Mouse (Mus musculus) cerebellum, adult (tissue): ENCODE measurements around the gene Irf2bp2.
A peak's percentile ranks its signal among the peaks of the same experiment; 100 is the strongest.

Experiments used
- ATAC-seq: cut with Nextera tagmentation; 2 replicates; pipeline ENCODE4 v1.9.2; 2017; ENCODE audit warnings: mild to moderate bottlenecking, moderate library complexity, mixed read lengths; ENCODE audit not compliant: insufficient number of reproducible peaks, low FRiP score, low TSS enrichment

The Irf2bp2 gene

GRCm38 (mm10) chr8:126593889-126594480 lies at the start of gene Irf2bp2:
TSS of gene Irf2bp2 (minus strand) at chr8:126593986.
- peak; percentile 50 for ATAC-seq

DNA sequence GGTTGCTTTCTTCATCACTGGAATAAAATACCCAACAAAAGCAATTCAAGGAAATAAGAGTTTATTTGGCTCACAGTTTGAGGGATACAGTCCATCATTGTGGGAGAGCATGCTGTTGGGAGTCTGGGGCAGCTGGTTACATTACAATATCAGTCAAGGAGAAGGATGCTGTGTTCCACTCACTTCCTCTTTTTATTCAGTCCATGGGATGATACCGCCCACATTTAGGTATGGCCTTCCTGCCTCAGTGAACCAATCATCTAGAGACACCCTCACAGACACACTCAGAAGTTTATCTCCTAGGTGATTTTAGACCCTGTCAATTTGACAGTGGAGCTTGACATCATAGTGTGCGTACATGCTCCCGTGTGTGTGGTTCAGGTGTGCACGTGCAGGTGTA lies 48.9 kb upstream of the Irf2bp2 start:
- ATAC-seq: no peak

GRCm38 (mm10) chr8:126641568-126642295 lies 47.9 kb upstream of the Irf2bp2 start:
- no peak for ATAC-seq

DNA sequence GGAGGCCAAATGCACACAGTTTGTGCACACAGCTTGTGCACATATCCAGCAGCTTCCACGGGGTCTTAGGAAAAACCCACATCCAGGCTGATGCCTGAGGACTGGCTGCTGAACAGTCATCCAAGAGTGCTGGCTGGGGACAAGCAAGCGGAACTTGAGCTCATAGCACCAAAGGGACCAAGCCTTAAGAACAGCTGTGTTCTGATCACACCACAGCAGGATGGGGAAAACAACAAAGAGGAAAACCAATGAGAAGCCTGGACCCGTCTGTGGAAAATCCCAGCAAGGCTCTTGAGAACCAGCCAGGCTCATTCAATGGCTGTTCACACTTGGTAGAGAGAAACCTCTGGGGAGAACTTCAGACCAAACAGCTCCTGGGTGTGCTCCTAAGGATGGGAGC lies 45.4 kb upstream of the Irf2bp2 start:
- no peak for ATAC-seq

- ATAC-seq: no peak
Measured at GRCm38 (mm10) chr8:126638027-126638426, 44.2 kb upstream of the Irf2bp2 start.

- ATAC-seq: no peak
Measured at GRCm38 (mm10) chr8:126634541-126635048, 40.8 kb upstream of the Irf2bp2 start.

DNA sequence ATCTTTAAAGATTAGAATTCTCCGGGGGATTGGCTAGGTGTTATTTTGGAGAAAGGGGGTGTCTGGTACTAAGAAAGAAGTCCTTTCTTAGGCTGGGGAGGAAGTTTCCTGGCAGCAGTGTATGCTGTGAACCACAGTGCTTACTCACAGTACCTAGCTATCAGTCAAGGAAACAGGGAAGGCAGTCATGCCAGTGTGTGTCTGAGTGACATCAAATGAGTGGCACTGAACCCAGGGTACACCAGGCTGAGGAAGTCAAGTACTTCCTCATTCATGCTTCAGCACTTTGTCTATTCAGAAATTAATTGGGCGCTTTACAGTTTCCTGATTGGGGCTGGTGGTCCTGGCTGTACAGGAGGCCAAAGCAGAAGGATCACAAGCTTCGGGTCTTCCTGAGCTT lies 34.8 kb upstream of the Irf2bp2 start:
- no peak for ATAC-seq

DNA sequence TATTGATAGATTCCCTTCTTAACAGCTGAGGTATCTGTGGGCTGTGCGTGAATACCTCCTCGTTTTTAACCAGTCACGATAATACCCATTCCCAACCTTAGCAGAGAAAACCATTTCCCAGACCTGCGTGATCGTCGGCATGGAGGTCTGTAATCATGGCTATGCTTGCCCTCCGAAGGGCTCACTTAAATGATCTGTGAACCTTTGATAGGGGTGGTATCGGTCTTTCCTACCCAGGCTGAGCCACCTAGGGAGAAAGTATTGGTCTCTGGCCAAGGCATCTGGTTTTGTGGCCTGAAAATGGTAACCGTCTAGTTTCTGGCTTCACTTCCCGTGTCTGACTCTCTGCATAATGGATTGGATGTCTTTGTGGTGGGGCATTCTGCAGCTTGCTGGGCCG lies 32.6 kb upstream of the Irf2bp2 start:
- ATAC-seq: no peak

GRCm38 (mm10) chr8:126622111-126622795 lies 28.5 kb upstream of the Irf2bp2 start:
- no peak for ATAC-seq

DNA sequence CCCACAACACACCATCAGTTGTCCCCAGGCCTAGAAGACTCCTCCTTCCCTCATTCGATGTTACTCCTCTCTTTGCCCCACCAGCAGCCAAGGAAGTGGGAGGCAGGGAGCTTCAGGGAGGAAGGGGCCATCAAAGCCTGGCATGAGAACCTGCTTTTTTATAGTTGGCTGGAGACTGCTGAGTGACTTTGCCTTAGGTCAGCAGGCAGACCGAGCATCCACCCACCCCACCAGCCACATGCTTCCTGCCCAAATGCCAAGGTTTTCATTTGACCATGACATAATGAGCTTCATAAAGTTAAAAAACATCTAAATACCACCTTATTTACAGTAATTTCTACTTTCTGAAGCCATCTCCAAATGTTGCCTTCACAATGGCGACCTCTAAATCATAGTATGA lies 26.9 kb upstream of the Irf2bp2 start:
- ATAC-seq: no peak

DNA sequence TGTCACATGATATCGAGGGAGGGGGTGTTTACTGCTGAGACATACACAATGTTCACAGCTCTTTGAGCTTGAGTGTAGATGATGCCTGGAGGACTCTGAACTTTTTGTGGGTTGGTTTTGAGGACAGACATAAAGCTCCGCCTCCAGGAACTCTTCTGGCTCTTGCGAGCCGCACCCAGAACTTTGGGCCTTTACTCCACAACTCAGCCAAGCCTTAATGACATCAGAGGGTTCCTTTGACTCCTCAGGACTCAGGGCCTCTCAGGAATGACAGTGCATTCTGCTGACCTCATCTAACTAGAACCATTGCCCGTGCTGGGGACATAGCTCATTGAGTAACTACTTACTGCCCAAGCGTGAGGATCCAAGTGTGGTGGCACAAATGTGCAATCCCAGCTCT lies 25.7 kb upstream of the Irf2bp2 start:
- ATAC-seq: no peak

DNA sequence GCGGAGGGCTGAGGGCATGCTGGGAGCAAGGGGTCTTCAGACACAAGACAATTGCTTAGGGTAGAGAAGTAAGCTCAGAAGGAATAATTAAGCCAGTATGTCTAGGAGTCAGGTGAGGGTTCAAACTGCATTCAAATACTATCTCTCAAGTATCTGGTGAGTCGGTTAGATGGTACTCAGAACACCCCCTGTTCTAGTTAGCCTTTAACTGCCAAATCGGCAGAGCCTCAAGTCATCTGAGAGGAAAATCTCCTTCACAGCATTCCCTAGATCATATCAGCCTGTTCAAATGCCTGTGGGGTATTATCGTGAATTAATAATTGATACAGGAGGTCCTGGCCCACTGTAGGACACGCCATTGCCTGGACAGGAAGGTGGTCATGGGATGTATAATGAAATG lies 23.9 kb upstream of the Irf2bp2 start:
- ATAC-seq: no peak

DNA sequence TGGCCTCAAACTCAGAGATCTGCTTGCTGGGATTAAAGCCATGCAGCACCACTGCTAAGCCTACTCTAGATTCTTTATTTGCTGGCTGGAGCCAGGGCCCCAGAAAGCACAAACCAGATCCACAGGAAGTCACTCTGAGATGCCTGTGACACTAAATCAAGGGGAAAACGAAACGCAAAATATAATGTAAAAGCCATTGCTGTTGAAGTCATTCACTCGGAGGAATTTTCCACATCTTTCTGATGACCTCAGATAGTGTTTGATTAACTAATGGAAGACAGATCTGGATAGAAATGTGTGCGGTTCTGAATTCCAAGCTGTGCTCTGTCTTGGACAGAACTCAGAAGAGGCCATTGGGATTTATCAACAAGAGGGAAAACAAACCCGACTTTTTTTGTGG lies 22.9 kb upstream of the Irf2bp2 start:
- no peak for ATAC-seq

GRCm38 (mm10) chr8:126615765-126616164 lies 22.0 kb upstream of the Irf2bp2 start:
- ATAC-seq: no peak

DNA sequence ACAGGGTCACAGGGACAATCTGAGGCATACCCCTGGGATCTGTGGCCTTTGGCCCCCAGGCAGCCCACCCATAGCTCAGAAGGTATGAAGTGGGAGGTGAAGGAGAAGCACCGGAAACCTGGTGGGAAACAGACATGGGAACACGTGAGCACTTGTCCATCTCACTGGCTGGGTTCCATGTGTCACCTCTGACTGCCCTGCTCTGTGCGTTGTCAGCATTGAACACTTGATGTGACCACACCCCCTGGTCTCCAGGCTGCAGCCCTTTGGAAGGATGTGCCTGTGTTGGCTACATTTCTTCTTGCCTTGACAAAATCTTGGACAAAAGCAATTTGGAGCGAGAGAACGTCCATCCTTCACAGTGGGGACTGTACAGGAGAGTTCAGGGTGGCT lies 20.9 kb upstream of the Irf2bp2 start:
- ATAC-seq: no peak

DNA sequence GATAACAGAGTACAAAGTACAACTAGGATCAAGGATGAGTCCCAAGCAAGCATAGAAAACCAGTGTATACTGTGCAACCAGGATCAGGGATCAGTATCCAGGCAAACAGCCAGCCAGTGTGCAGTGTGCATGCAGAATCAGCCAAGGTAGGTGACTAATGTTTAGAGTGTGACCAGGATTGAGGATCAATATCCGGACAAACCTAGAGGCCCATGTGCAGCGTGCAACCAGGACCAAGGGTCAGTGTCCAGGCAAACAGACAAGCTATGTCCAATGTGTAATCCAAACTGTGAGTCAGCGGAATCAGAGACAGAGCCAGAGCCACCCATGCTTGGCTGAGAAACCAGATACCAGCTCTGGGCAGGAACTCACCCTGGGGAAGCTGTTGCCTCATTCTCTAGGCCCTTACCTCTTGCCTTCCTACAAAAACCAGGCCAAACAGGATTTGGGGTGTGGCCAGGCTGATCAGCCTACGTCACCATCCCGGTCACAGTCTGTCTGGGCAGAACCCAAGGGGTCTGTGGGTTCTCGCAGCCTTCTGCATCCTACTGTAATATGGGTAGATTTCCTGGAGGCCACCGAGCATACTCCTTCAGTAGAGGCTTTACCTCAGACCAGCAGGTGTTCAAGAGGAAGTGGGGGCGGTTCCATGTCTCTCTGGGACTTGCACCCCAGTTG lies 20.4 kb upstream of the Irf2bp2 start:
- no peak for ATAC-seq

DNA sequence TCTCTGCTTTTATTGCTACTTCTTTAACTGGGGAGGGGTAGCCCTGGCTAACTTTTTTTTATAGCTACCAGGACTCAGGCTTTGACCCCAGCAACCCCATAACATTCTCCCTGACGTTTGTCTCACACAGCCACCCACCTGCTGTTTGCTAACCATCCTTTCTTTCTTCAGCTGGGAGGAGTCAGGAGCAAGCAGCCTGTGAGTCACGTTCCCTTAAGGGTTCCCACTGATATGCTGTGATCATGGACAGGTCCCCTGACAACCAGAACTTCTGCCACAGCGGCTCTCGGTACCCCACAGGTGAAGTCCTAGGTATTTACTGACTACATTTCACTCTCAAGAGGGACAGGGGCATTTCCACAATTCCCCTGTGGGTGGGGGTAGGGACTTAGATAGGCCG lies 19.4 kb upstream of the Irf2bp2 start:
- ATAC-seq: no peak

GRCm38 (mm10) chr8:126612739-126613138 lies 19.0 kb upstream of the Irf2bp2 start:
- no peak for ATAC-seq

DNA sequence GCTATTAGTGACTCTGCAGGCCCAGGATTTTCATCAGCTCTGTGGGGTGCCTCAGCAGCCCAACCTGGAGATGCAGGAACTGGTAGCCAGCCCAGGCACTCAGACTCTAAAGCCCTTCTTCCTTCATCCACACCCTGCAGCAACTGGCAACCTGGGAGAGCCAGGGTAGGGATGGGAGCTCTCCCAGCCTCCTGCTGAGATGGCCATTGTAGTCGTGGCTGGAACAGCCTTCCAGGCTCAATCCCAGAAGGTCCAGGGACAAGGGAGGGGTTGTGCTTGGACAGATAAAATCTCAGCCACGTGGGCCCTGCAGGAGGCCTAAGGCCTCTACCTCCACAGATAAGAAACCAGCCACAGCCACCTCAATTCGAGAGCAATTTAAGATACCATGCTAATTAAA lies 16.9 kb upstream of the Irf2bp2 start:
- ATAC-seq: no peak

- no peak for ATAC-seq
Measured at GRCm38 (mm10) chr8:126609556-126610263, 15.9 kb upstream of the Irf2bp2 start.
